Mouse (Mus musculus) limb, embryonic 11.5 days (tissue): ENCODE measurements around the gene Mt4. TPM values are rescaled to one million over a fixed set of nuclear protein-coding genes. Genes with fewer than 3 reads are reported as not detected.
"Not testable (repeated sequence)": the region's sequence is repeated elsewhere in the genome, so short reads cannot be mapped to it uniquely, and the experiment has no call there.

Source experiments
- ATAC-seq: fragments of 200-750 bp; cut with Nextera tagmentation; 2 replicates; pipeline ENCODE4 v1.8.0; 2017; ENCODE audit warnings: low read depth; ENCODE audit not compliant: insufficient number of reproducible peaks, low FRiP score, low TSS enrichment
- DNase-seq: peaks from one replicate; pipeline ENCODE4 v3.0.0-alpha.2; 2015; ENCODE audit warnings: low spot score
- H3K27ac ChIP-seq: fragments of 300-500 bp; sonication (generic); replicated peaks from 2 replicates; pipeline ENCODE4 v1.5.1; 2014; ENCODE audit warnings: low read depth, mild to moderate bottlenecking, low read length
- H3K27me3 ChIP-seq: fragments of 300-500 bp; sonication (generic); 2 replicates; pipeline ENCODE4 v1.6.1; 2014; ENCODE audit warnings: mild to moderate bottlenecking, low read length, mixed read lengths; ENCODE audit not compliant: control insufficient read depth, insufficient read depth
- H3K36me3 ChIP-seq: fragments of 300-500 bp; sonication (generic); 2 replicates; pipeline ENCODE4 v1.6.1; 2014; ENCODE audit warnings: mild to moderate bottlenecking, low read length, moderate library complexity, mixed read lengths; ENCODE audit not compliant: control insufficient read depth, insufficient read depth
- H3K4me1 ChIP-seq: fragments of 300-500 bp; sonication (generic); 2 replicates; pipeline ENCODE4 v1.6.1; 2014; ENCODE audit warnings: low read length, mixed read lengths; ENCODE audit not compliant: control insufficient read depth, insufficient read depth
- H3K4me2 ChIP-seq: fragments of 300-500 bp; sonication (generic); 2 replicates; pipeline ENCODE4 v1.6.1; 2014; ENCODE audit warnings: low read depth, mild to moderate bottlenecking, moderate library complexity; ENCODE audit not compliant: severe bottlenecking
- H3K4me3 ChIP-seq: fragments of 300-500 bp; sonication (generic); 2 replicates; pipeline ENCODE4 v1.5.1; 2014; ENCODE audit warnings: low read depth, low read length
- H3K9ac ChIP-seq: fragments of 300-500 bp; sonication (generic); 2 replicates; pipeline ENCODE4 v1.6.1; 2014; ENCODE audit warnings: mild to moderate bottlenecking, low read length
- H3K9me3 ChIP-seq: fragments of 300-500 bp; sonication (generic); 2 replicates; pipeline ENCODE4 v1.6.1; 2016; ENCODE audit warnings: low read length; ENCODE audit not compliant: control insufficient read depth
- WGBS: fragments of 180-500 bp; shearing (Covaris S2); extraction: QIAGEN DNeasy Blood & Tissue Kit; methylation state at CpG from one replicate; pipeline ENCODE4 v1.1.7; 2014; 5-methylcytosine and 5-hydroxymethylcytosine counted together
- polyA plus RNA-seq: library from polyadenylated mRNA; unstranded; fragments of >200 nt; fragmentation: Nextera tagmentation; extraction: Ambion mirVana; gene quantifications from 2 replicates; pipeline ENCODE4 v1.2.1, GENCODE M21; 2014

The Mt4 gene
- polyA plus RNA-seq, 1 experiment from 2014 or later = not detected

GRCm38 (mm10) chr8:94122711-94123468, 14.1 kb upstream of the Mt4 start:
- WGBS = 28% methylated on average over 8 of the region's 8 CpGs

GRCm38 (mm10) chr8:94127711-94128110, 9.3 kb upstream of the Mt4 start:
- no peak overlapping the region for H3K27ac ChIP-seq
- 79% methylated on average over 6 of the region's 6 CpGs for WGBS
- ATAC-seq (no peak), DNase-seq (no peak)
- no peaks in the 10 kb centered on the region for H3K36me3 ChIP-seq
- no peak overlapping the region for H3K9ac ChIP-seq
- no peaks in the 10 kb centered on the region for H3K9me3 ChIP-seq
- no peaks in the 10 kb centered on the region for H3K4me1 ChIP-seq
- no peaks in the 10 kb centered on the region for H3K27me3 ChIP-seq
- no peak overlapping the region for H3K4me3 ChIP-seq
- H3K4me2 ChIP-seq = no peak overlapping the region

More at GRCm38 (mm10) chr8:94122711-94123468, 14.1 kb upstream of the Mt4 start:
- H3K36me3 ChIP-seq = no peaks in the 10 kb centered on the region
- no peaks in the 10 kb centered on the region for H3K27me3 ChIP-seq
- ATAC-seq (no peak), DNase-seq (no peak)
- no peak overlapping the region for H3K27ac ChIP-seq
- H3K9me3 ChIP-seq = no peaks in the 10 kb centered on the region
- H3K9ac ChIP-seq = no peak overlapping the region
- H3K4me3 ChIP-seq = no peak overlapping the region
- no peak overlapping the region for H3K4me2 ChIP-seq
- peaks cover 7% of the 10 kb centered on the region for H3K4me1 ChIP-seq

GRCm38 (mm10) chr8:94129133-94129789, 7.7 kb upstream of the Mt4 start:
- WGBS = 87% methylated on average over 6 of the region's 6 CpGs
- Histone ChIP-seq H3K4me3 (no peak overlapping the region), H3K9me3 (no peaks in the 10 kb centered on the region), H3K4me1 (no peaks in the 10 kb centered on the region), H3K36me3 (no peaks in the 10 kb centered on the region), H3K4me2 (no peak overlapping the region), H3K9ac (no peak overlapping the region), H3K27me3 (no peaks in the 10 kb centered on the region), H3K27ac (no peak overlapping the region)
- ATAC-seq = no peak
- no peak for DNase-seq

- Histone ChIP-seq H3K4me1 (no peaks in the 10 kb centered on the region), H3K4me2 (no peak overlapping the region), H3K9ac (no peak overlapping the region), H3K27ac (no peak overlapping the region), H3K36me3 (no peaks in the 10 kb centered on the region), H3K9me3 (no peaks in the 10 kb centered on the region), H3K4me3 (no peak overlapping the region), H3K27me3 (no peaks in the 10 kb centered on the region)
- DNase-seq (no peak), ATAC-seq (no peak)
- 88% methylated on average over 4 of the region's 4 CpGs for WGBS
Measured at GRCm38 (mm10) chr8:94130126-94130525, 6.9 kb upstream of the Mt4 start.

- no peaks in the 10 kb centered on the region for H3K9me3 ChIP-seq
- DNase-seq (no peak), ATAC-seq (no peak)
- no peak overlapping the region for H3K27ac ChIP-seq
- 70% methylated on average over 5 of the region's 5 CpGs for WGBS
- no peaks in the 10 kb centered on the region for H3K27me3 ChIP-seq
- no peak overlapping the region for H3K9ac ChIP-seq
- H3K4me1 ChIP-seq = no peaks in the 10 kb centered on the region
- H3K4me3 ChIP-seq = no peak overlapping the region
- no peak overlapping the region for H3K4me2 ChIP-seq
- no peaks in the 10 kb centered on the region for H3K36me3 ChIP-seq
Measured at GRCm38 (mm10) chr8:94132096-94132495, 4.9 kb upstream of the Mt4 start.

GRCm38 (mm10) chr8:94134601-94135000, 2.4 kb upstream of the Mt4 start:
- DNase-seq, H3K36me3 ChIP-seq, H3K9ac ChIP-seq, ATAC-seq, H3K4me3 ChIP-seq, H3K4me2 ChIP-seq, H3K9me3 ChIP-seq, H3K27me3 ChIP-seq, H3K27ac ChIP-seq, H3K4me1 ChIP-seq: not testable (repeated sequence)
- 58% methylated on average over 3 of the region's 3 CpGs for WGBS

- DNase-seq (no peak), ATAC-seq (no peak)
- Histone ChIP-seq H3K9ac (no peak overlapping the region), H3K9me3 (no peaks in the 10 kb centered on the region), H3K27me3 (no peaks in the 10 kb centered on the region), H3K4me3 (no peak overlapping the region), H3K4me2 (no peak overlapping the region), H3K4me1 (no peaks in the 10 kb centered on the region), H3K36me3 (no peaks in the 10 kb centered on the region), H3K27ac (no peak overlapping the region)
- WGBS = 89% methylated on average over 6 of the region's 6 CpGs
Measured at GRCm38 (mm10) chr8:94135556-94135955, 1.4 kb upstream of the Mt4 start.

GRCm38 (mm10) chr8:94136192-94136591, 805 bp upstream of the Mt4 start:
- Histone ChIP-seq H3K9me3 (no peaks in the 10 kb centered on the region), H3K36me3 (no peaks in the 10 kb centered on the region), H3K4me2 (no peak overlapping the region), H3K4me1 (no peaks in the 10 kb centered on the region), H3K9ac (no peak overlapping the region), H3K27me3 (no peaks in the 10 kb centered on the region), H3K27ac (no peak overlapping the region), H3K4me3 (no peak overlapping the region)
- WGBS = 84% methylated on average over 7 of the region's 7 CpGs
- ATAC-seq = no peak
- DNase-seq = no peak
